Mouse (Mus musculus): ENCODE data around the gene Cckbr. TPM values are rescaled to one million over a fixed set of nuclear protein-coding genes. Genes with fewer than 3 reads are reported as not detected.

Gene Cckbr
- polyA plus RNA-seq, 1 experiment from 2014 or later = 0.85 TPM

GRCm38 (mm10) chr7:105497881-105498280 lies 72.3 kb downstream of the Cckbr start:
- no peak for ATAC-seq (ENCODE audit: insufficient number of reproducible peaks, insufficient read depth, low FRiP score, low read depth)
- H3K9me3 ChIP-seq (ENCODE audit: control insufficient read depth, low read depth, low read length) = no peaks in the 10 kb centered on the region
- H3K4me3 ChIP-seq (ENCODE audit: low read depth, low read length) = no peak overlapping the region
- H3K27me3 ChIP-seq (ENCODE audit: control insufficient read depth, insufficient read depth, low read length) = no peaks in the 10 kb centered on the region
- WGBS = 72% methylated on average over 3 of the region's 3 CpGs
- no peak overlapping the region for H3K9ac ChIP-seq (replicated peaks; ENCODE audit: low read depth, low read length)
- H3K4me2 ChIP-seq (replicated peaks; ENCODE audit: low read depth, low read length) = no peak overlapping the region
- no peak overlapping the region for H3K27ac ChIP-seq (ENCODE audit: low read length)
- H3K4me1 ChIP-seq (ENCODE audit: control insufficient read depth, insufficient read depth, low read length) = no peaks in the 10 kb centered on the region
- no peaks in the 10 kb centered on the region for H3K36me3 ChIP-seq (ENCODE audit: control insufficient read depth, insufficient read depth, low read length)

GRCm38 (mm10) chr7:105498854-105499492 lies 73.4 kb downstream of the Cckbr start:
- 48% methylated on average over 10 of the region's 10 CpGs for WGBS

DNA sequence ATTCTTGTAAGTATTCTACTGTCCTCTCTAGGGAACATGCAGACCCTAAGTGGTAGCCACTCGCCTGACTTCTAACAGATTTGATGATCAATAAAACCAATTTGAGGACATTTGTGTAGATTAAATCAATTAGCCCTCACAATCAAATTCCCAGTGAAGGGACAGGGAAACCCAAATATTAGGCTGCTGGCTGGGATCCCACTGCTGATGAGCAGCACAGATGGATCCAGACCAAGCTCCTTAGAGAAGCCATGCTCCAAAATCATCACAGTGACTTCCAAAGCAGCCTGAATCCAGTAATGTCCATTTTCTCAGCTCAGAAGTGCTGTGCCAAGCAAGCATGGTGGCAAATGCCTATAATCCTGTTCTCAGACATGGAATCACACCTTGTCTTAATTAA lies 74.1 kb downstream of the Cckbr start:
- ATAC-seq (ENCODE audit: insufficient number of reproducible peaks, insufficient read depth, low FRiP score, low read depth) = no peak
- Histone ChIP-seq H3K36me3 (ENCODE audit: control insufficient read depth, insufficient read depth, low read length) (no peaks in the 10 kb centered on the region), H3K4me3 (ENCODE audit: low read depth, low read length) (no peak overlapping the region), H3K27me3 (ENCODE audit: control insufficient read depth, insufficient read depth, low read length) (no peaks in the 10 kb centered on the region), H3K27ac (ENCODE audit: low read length) (no peak overlapping the region), H3K4me2 (replicated peaks; ENCODE audit: low read depth, low read length) (no peak overlapping the region), H3K9ac (replicated peaks; ENCODE audit: low read depth, low read length) (no peak overlapping the region), H3K4me1 (ENCODE audit: control insufficient read depth, insufficient read depth, low read length) (no peaks in the 10 kb centered on the region), H3K9me3 (ENCODE audit: control insufficient read depth, low read depth, low read length) (no peaks in the 10 kb centered on the region)
- WGBS = 87% methylated on average over 1 of the region's 1 CpGs

More at GRCm38 (mm10) chr7:105498854-105499492, 73.4 kb downstream of the Cckbr start:
- H3K4me3 ChIP-seq (ENCODE audit: low read depth, low read length) = no peak overlapping the region
- no peak overlapping the region for H3K9ac ChIP-seq (replicated peaks; ENCODE audit: low read depth, low read length)
- H3K27me3 ChIP-seq (ENCODE audit: control insufficient read depth, insufficient read depth, low read length) = no peaks in the 10 kb centered on the region
- no peak overlapping the region for H3K27ac ChIP-seq (ENCODE audit: low read length)
- no peaks in the 10 kb centered on the region for H3K9me3 ChIP-seq (ENCODE audit: control insufficient read depth, low read depth, low read length)
- ATAC-seq (ENCODE audit: insufficient number of reproducible peaks, insufficient read depth, low FRiP score, low read depth) = no peak
- H3K4me2 ChIP-seq (replicated peaks; ENCODE audit: low read depth, low read length) = no peak overlapping the region
- no peaks in the 10 kb centered on the region for H3K4me1 ChIP-seq (ENCODE audit: control insufficient read depth, insufficient read depth, low read length)
- no peaks in the 10 kb centered on the region for H3K36me3 ChIP-seq (ENCODE audit: control insufficient read depth, insufficient read depth, low read length)

DNA sequence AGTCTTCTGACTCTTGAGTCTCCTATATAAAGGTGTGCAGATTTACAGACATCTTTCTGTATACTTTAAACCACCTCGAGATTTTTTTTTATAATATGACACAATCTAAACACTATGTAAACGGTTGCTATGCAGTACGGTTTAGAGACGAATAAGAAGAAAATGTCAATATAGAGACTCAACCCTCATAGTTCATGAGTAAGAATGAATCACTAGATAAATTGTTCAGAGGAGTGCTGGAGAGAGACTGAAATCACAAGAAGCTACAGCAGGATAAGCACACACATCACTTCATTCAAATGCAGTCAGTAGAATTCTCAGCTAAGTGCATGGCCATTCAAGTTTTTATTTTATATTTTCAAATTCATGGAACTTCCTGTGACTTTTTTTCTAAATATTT lies 76.5 kb downstream of the Cckbr start:
- Histone ChIP-seq H3K27me3 (ENCODE audit: control insufficient read depth, insufficient read depth, low read length) (no peaks in the 10 kb centered on the region), H3K9ac (replicated peaks; ENCODE audit: low read depth, low read length) (no peak overlapping the region), H3K4me3 (ENCODE audit: low read depth, low read length) (no peak overlapping the region), H3K9me3 (ENCODE audit: control insufficient read depth, low read depth, low read length) (no peaks in the 10 kb centered on the region), H3K27ac (ENCODE audit: low read length) (no peak overlapping the region), H3K4me2 (replicated peaks; ENCODE audit: low read depth, low read length) (no peak overlapping the region), H3K36me3 (ENCODE audit: control insufficient read depth, insufficient read depth, low read length) (no peaks in the 10 kb centered on the region), H3K4me1 (ENCODE audit: control insufficient read depth, insufficient read depth, low read length) (no peaks in the 10 kb centered on the region)
- WGBS = 53% methylated on average over 4 of the region's 4 CpGs
- no peak for ATAC-seq (ENCODE audit: insufficient number of reproducible peaks, insufficient read depth, low FRiP score, low read depth)

DNA sequence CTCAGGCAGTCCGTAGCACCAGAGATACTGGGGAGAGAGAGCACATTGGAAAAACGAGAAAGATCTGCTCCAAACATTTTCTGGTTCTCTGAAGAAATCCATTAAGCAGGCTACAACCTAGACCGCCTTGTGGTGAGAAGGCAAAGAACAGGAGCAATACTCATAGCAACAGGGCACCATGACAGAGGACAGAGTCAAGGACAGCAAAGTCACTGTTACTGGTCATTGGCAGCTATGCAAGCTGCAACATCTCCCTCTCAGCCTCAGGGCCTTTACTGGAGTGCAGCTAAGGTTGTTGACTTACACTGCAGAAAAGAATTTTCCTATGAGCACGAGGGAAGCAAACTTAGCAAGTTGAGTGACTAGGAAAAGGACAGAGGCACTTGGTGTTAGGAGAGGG lies 81.7 kb downstream of the Cckbr start:
- Histone ChIP-seq H3K36me3 (ENCODE audit: control insufficient read depth, insufficient read depth, low read length) (no peaks in the 10 kb centered on the region), H3K9me3 (ENCODE audit: control insufficient read depth, low read depth, low read length) (no peaks in the 10 kb centered on the region), H3K4me1 (ENCODE audit: control insufficient read depth, insufficient read depth, low read length) (no peaks in the 10 kb centered on the region), H3K4me3 (ENCODE audit: low read depth, low read length) (no peak overlapping the region), H3K27me3 (ENCODE audit: control insufficient read depth, insufficient read depth, low read length) (no peaks in the 10 kb centered on the region), H3K4me2 (replicated peaks; ENCODE audit: low read depth, low read length) (no peak overlapping the region), H3K27ac (ENCODE audit: low read length) (no peak overlapping the region), H3K9ac (replicated peaks; ENCODE audit: low read depth, low read length) (no peak overlapping the region)
- ATAC-seq (ENCODE audit: insufficient number of reproducible peaks, insufficient read depth, low FRiP score, low read depth) = no peak
- 68% methylated on average over 4 of the region's 4 CpGs for WGBS

- no peaks in the 10 kb centered on the region for H3K9me3 ChIP-seq (ENCODE audit: control insufficient read depth, low read depth, low read length)
- no peaks in the 10 kb centered on the region for H3K36me3 ChIP-seq (ENCODE audit: control insufficient read depth, insufficient read depth, low read length)
- H3K27ac ChIP-seq (ENCODE audit: low read length) = no peak overlapping the region
- no peak overlapping the region for H3K4me3 ChIP-seq (ENCODE audit: low read depth, low read length)
- no peak for ATAC-seq (ENCODE audit: insufficient number of reproducible peaks, insufficient read depth, low FRiP score, low read depth)
- H3K4me2 ChIP-seq (replicated peaks; ENCODE audit: low read depth, low read length) = no peak overlapping the region
- 80% methylated on average over 5 of the region's 5 CpGs for WGBS
- H3K4me1 ChIP-seq (ENCODE audit: control insufficient read depth, insufficient read depth, low read length) = no peaks in the 10 kb centered on the region
- H3K27me3 ChIP-seq (ENCODE audit: control insufficient read depth, insufficient read depth, low read length) = no peaks in the 10 kb centered on the region
- no peak overlapping the region for H3K9ac ChIP-seq (replicated peaks; ENCODE audit: low read depth, low read length)
Observed at GRCm38 (mm10) chr7:105510143-105510542, 84.6 kb downstream of the Cckbr start.

DNA sequence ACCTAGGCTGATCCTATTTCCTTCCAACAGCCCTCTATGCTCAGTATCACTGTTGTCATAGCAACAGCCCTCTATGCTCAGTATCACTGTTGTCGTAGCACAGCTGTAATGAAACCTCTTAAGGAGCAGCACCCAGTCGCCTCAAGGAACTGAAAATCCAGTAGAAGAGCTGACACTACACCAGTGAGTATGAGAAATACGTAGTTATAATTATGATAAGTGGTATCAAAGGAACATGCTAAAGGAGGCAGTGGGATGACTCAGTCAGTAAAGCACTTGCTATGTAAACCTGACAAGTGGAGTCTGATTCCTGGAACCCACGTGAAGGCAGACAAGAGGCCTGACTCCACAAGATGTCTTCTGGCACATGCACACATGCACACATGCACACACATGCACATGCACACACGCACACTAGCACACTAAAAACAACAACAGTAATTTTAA lies 88.3 kb downstream of the Cckbr start:
- Histone ChIP-seq H3K27ac (ENCODE audit: low read length) (no peak overlapping the region), H3K4me1 (ENCODE audit: control insufficient read depth, insufficient read depth, low read length) (no peaks in the 10 kb centered on the region), H3K4me3 (ENCODE audit: low read depth, low read length) (no peak overlapping the region), H3K36me3 (ENCODE audit: control insufficient read depth, insufficient read depth, low read length) (no peaks in the 10 kb centered on the region), H3K9ac (replicated peaks; ENCODE audit: low read depth, low read length) (no peak overlapping the region), H3K9me3 (ENCODE audit: control insufficient read depth, low read depth, low read length) (no peaks in the 10 kb centered on the region), H3K27me3 (ENCODE audit: control insufficient read depth, insufficient read depth, low read length) (no peaks in the 10 kb centered on the region), H3K4me2 (replicated peaks; ENCODE audit: low read depth, low read length) (no peak overlapping the region)
- 54% methylated on average over 5 of the region's 5 CpGs for WGBS
- ATAC-seq (ENCODE audit: insufficient number of reproducible peaks, insufficient read depth, low FRiP score, low read depth) = no peak

- no peaks in the 10 kb centered on the region for H3K27me3 ChIP-seq (ENCODE audit: control insufficient read depth, insufficient read depth, low read length)
- 29% methylated on average over 5 of the region's 5 CpGs for WGBS
- H3K9me3 ChIP-seq (ENCODE audit: control insufficient read depth, low read depth, low read length) = no peaks in the 10 kb centered on the region
- H3K9ac ChIP-seq (replicated peaks; ENCODE audit: low read depth, low read length) = no peak overlapping the region
- no peak overlapping the region for H3K4me2 ChIP-seq (replicated peaks; ENCODE audit: low read depth, low read length)
- no peaks in the 10 kb centered on the region for H3K4me1 ChIP-seq (ENCODE audit: control insufficient read depth, insufficient read depth, low read length)
- H3K36me3 ChIP-seq (ENCODE audit: control insufficient read depth, insufficient read depth, low read length) = no peaks in the 10 kb centered on the region
- no peak overlapping the region for H3K27ac ChIP-seq (ENCODE audit: low read length)
- no peak overlapping the region for H3K4me3 ChIP-seq (ENCODE audit: low read depth, low read length)
- ATAC-seq (ENCODE audit: insufficient number of reproducible peaks, insufficient read depth, low FRiP score, low read depth) = no peak
Observed at GRCm38 (mm10) chr7:105514561-105514960, 89.0 kb downstream of the Cckbr start.

GRCm38 (mm10) chr7:105515178-105515577 lies 89.6 kb downstream of the Cckbr start:
- no peak overlapping the region for H3K9ac ChIP-seq (replicated peaks; ENCODE audit: low read depth, low read length)
- no peaks in the 10 kb centered on the region for H3K9me3 ChIP-seq (ENCODE audit: control insufficient read depth, low read depth, low read length)
- no peaks in the 10 kb centered on the region for H3K27me3 ChIP-seq (ENCODE audit: control insufficient read depth, insufficient read depth, low read length)
- no peak overlapping the region for H3K27ac ChIP-seq (ENCODE audit: low read length)
- no peak overlapping the region for H3K4me2 ChIP-seq (replicated peaks; ENCODE audit: low read depth, low read length)
- H3K4me3 ChIP-seq (ENCODE audit: low read depth, low read length) = no peak overlapping the region
- H3K4me1 ChIP-seq (ENCODE audit: control insufficient read depth, insufficient read depth, low read length) = no peaks in the 10 kb centered on the region
- no peak for ATAC-seq (ENCODE audit: insufficient number of reproducible peaks, insufficient read depth, low FRiP score, low read depth)
- H3K36me3 ChIP-seq (ENCODE audit: control insufficient read depth, insufficient read depth, low read length) = no peaks in the 10 kb centered on the region
- WGBS = 13% methylated on average over 5 of the region's 5 CpGs

Measured in stomach, embryonic 14.5 days (tissue).